Mouse (Mus musculus) midbrain, embryonic 11.5 days (tissue): ENCODE measurements at regions not wholly inside any gene's neighbourhood (a gene's known extent, or its start where the extent isn't known, plus 50 kb on each side); places are given as distances from the start of the nearest gene placed in this dataset.
"Not testable (repeated sequence)": the region's sequence is repeated elsewhere in the genome, so short reads cannot be mapped to it uniquely, and the experiment has no call there.

Source experiments
- ATAC-seq: fragments of 200-750 bp; cut with Nextera tagmentation; 2 replicates; pipeline ENCODE4 v1.8.0; 2017; ENCODE audit warnings: moderate TSS enrichment, moderate library complexity; ENCODE audit not compliant: low FRiP score
- DNase-seq: peaks from one replicate; pipeline ENCODE4 v3.0.0; 2015; ENCODE audit warnings: low spot score; ENCODE audit errors: missing footprints
- H3K27ac ChIP-seq: fragments of 300-500 bp; sonication (generic); 2 replicates; pipeline ENCODE4 v1.5.1; 2014; ENCODE audit warnings: low read depth, low read length
- H3K27me3 ChIP-seq: fragments of 300-500 bp; sonication (generic); 2 replicates; pipeline ENCODE4 v1.6.1; 2014; ENCODE audit warnings: mild to moderate bottlenecking, low read length, moderate library complexity, mixed read lengths; ENCODE audit not compliant: control insufficient read depth, insufficient read depth
- H3K36me3 ChIP-seq: fragments of 300-500 bp; sonication (generic); 2 replicates; pipeline ENCODE4 v1.6.1; 2014; ENCODE audit warnings: mild to moderate bottlenecking, low read length, moderate library complexity, mixed read lengths; ENCODE audit not compliant: control insufficient read depth, insufficient read depth
- H3K4me1 ChIP-seq: fragments of 300-500 bp; sonication (generic); 2 replicates; pipeline ENCODE4 v1.6.1; 2014; ENCODE audit warnings: low read length; ENCODE audit not compliant: control insufficient read depth, insufficient read depth
- H3K4me2 ChIP-seq: fragments of 300-500 bp; sonication (generic); 2 replicates; pipeline ENCODE4 v1.6.1; 2014; ENCODE audit warnings: mild to moderate bottlenecking, moderate library complexity
- H3K4me3 ChIP-seq: fragments of 300-500 bp; sonication (generic); 2 replicates; pipeline ENCODE4 v1.5.1; 2014; ENCODE audit warnings: low read depth, low read length
- H3K9ac ChIP-seq: fragments of 300-500 bp; sonication (generic); 2 replicates; pipeline ENCODE4 v1.6.1; 2014; ENCODE audit warnings: low read length
- H3K9me3 ChIP-seq: fragments of 300-500 bp; sonication (generic); 2 replicates; pipeline ENCODE4 v1.6.1; 2016; ENCODE audit warnings: low read length; ENCODE audit not compliant: control insufficient read depth
- WGBS: fragments of 180-500 bp; shearing (Covaris S2); extraction: QIAGEN DNeasy Blood & Tissue Kit; methylation state at CpG from one replicate; pipeline ENCODE4 v1.1.7; 2014; 5-methylcytosine and 5-hydroxymethylcytosine counted together

GRCm38 (mm10) chr12:29409336-29410055, 118.7 kb upstream of the Myt1l start:
- WGBS = 85% methylated on average over 8 of the region's 8 CpGs
- no peak for DNase-seq
- Histone ChIP-seq H3K4me3 (no peak overlapping the region), H3K27me3 (no peaks in the 10 kb centered on the region), H3K27ac (no peak overlapping the region), H3K4me2 (no peak overlapping the region), H3K4me1 (no peaks in the 10 kb centered on the region), H3K9ac (no peak overlapping the region), H3K36me3 (no peaks in the 10 kb centered on the region), H3K9me3 (no peaks in the 10 kb centered on the region)
- no peak for ATAC-seq

DNA sequence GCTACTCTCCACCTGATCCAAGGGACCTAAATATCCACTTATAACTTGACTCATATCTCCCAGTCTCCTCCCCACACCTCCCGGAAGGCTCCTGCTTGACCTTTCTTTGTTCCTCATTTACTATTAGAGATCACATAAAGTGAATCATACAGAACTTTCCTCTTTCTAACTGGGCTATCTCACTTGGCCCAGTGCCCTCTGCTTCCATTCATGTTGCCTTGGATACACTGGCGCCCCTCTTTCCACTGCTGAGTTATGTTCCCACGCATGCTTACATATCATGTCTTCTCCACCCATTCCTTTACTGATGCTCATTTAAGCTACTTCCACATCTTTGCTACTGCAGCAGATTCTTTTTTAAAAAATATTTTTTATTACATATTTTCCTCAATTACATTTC, 94.2 kb upstream of the Myt1l start:
- Histone ChIP-seq H3K27ac (no peak overlapping the region), H3K9ac (no peak overlapping the region), H3K36me3 (no peaks in the 10 kb centered on the region), H3K4me2 (no peak overlapping the region), H3K4me3 (no peak overlapping the region), H3K27me3 (no peaks in the 10 kb centered on the region), H3K9me3 (no peaks in the 10 kb centered on the region), H3K4me1 (no peaks in the 10 kb centered on the region)
- no peak for DNase-seq
- WGBS = 91% methylated on average over 3 of the region's 3 CpGs
- ATAC-seq = no peak

- WGBS = 81% methylated on average over 11 of the region's 11 CpGs
These were observed 88.7 kb upstream of the Myt1l start for GRCm38 (mm10) chr12:29439343-29440019.

DNA sequence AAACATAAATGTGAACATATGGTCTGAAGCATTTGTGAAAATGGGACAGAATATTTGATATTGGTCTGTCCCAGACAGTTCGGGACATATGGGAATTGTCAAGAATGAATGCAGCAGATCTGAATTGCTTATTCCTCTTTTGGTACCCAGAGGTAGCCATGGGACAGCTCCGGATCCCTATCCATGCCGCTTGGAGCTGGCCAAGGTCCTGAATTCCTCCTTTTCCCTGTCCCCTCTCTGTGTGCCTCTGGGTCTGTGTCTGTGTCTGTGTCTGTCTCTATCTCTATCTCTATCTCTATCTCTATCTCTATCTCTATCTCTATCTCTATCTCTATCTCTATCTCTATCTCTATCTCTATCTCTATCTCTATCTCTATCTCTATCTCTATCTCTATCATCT, 63.0 kb upstream of the Myt1l start:
- not testable (repeated sequence) for H3K4me3 ChIP-seq, H3K27ac ChIP-seq, ATAC-seq, H3K4me2 ChIP-seq, H3K27me3 ChIP-seq, H3K4me1 ChIP-seq, H3K36me3 ChIP-seq, H3K9ac ChIP-seq, H3K9me3 ChIP-seq
- WGBS = 26% methylated on average over 3 of the region's 3 CpGs
- peak; percentile 86 for DNase-seq

More at GRCm38 (mm10) chr12:29439343-29440019, 88.7 kb upstream of the Myt1l start:
- no peak overlapping the region for H3K27ac ChIP-seq
- H3K4me3 ChIP-seq = no peak overlapping the region
- H3K9ac ChIP-seq = no peak overlapping the region
- no peak for ATAC-seq
- no peaks in the 10 kb centered on the region for H3K27me3 ChIP-seq
- no peaks in the 10 kb centered on the region for H3K9me3 ChIP-seq
- no peak for DNase-seq
- H3K36me3 ChIP-seq = no peaks in the 10 kb centered on the region
- no peak overlapping the region for H3K4me2 ChIP-seq
- no peaks in the 10 kb centered on the region for H3K4me1 ChIP-seq
